Mouse (Mus musculus) left cerebral cortex, adult 2 months (tissue): ENCODE results near the gene Fgf22. TPM values are rescaled to one million over a fixed set of nuclear protein-coding genes. Genes with fewer than 3 reads are reported as not detected.

Experiments used
- DNase-seq, 2 experiments: peaks; one replicate each; pipeline ENCODE4 v3.0.0; 2021 to 2022; ENCODE audit warnings: low spot score in 2 of 2, mixed read lengths in 1 of 2; ENCODE audit errors: extremely low spot score in 1 of 2
- H3K27ac ChIP-seq: fragments of 200-600 bp; 2 replicates; pipeline ENCODE4 v1.8.1; 2022
- H3K4me3 ChIP-seq: fragments of 200-600 bp; 2 replicates; pipeline ENCODE4 v1.8.1; 2022
- CTCF ChIP-seq: fragments of 200-600 bp; IDR thresholded peaks from 2 replicates; pipeline ENCODE4 v1.8.1; 2022; ENCODE audit warnings: antibody characterized with exemption, mild to moderate bottlenecking, moderate library complexity
- intact Hi-C: fragments of 180-260 bp; cut with DNase I; formaldehyde crosslinking; loops from one replicate; pipeline ENCODE4 v1.15.1; 2025
- total RNA-seq, 2 experiments: library from RNA; stranded (reverse); gene quantifications; 2 replicates each; pipeline ENCODE4 v1.2.3; 2021

Fgf22 gene
- total RNA-seq, 2 experiments from 2014 or later: 4.5 to 4.8 TPM

DNA sequence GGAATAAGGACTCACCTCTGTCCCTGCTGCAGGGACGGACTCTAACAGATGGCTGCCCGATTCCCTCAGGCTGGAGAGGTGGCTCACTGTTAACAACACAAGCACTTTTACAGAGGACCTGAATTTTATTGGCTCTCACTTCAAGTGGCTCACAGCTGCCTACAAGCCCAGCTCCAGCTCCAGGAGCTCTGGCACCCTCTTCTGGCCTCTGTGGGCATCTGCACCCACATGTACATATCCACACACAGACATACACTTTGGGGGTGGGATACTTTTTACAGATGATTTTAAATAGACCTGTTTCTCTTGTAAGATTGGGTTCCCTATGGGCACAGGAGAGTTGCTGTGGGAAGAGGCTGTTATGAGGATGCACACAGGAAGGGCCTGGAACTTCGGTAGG is 17.4 kb downstream of the Fgf22 start:
- DNase-seq: no peak
- Histone ChIP-seq H3K27ac (no peak overlapping the region), H3K4me3 (no peak overlapping the region)
- peak; percentile 9; the same call in 1 of the 2 replicates for TF ChIP-seq CTCF
- intact Hi-C loops: no loop called here

- DNase-seq: no peak
- intact Hi-C loops: no loop called here
- Histone ChIP-seq H3K4me3 (no peak overlapping the region), H3K27ac (no peak overlapping the region)
- no peak for TF ChIP-seq CTCF
These were observed 18.3 kb downstream of the Fgf22 start for GRCm38 (mm10) chr10:79773208-79773607.

- DNase-seq: no peak
- TF ChIP-seq CTCF: peak; percentile 39
- no peak overlapping the region for H3K27ac ChIP-seq
- intact Hi-C loops: no loop called here
- H3K4me3 ChIP-seq: no peak overlapping the region
These were observed 19.8 kb downstream of the Fgf22 start for GRCm38 (mm10) chr10:79774486-79775279.

DNA sequence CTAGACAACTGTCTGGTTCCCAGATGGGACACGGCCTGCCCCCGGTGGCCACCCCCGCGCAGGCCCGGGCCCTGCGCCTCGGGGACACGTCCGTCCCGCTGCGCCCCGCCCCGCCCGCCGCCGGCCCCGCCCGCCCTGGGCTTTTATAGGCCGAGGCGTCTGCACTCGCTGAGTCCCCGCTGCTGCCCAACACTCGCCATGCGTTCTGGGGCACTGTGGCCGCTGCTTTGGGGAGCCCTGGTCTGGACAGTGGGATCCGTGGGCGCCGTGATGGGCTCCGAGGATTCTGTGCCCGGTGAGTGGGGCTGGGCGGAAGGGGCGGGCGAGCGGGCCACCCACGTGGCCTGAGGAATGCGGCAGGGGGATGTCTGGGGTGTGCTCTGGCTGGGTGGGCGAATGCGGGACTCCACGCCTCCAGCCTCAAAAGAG is 22.2 kb downstream of the Fgf22 start, which contains the start of gene Fstl3:
TSS of gene Fstl3 (plus strand) at position 170 of the 429 bp plus-strand sequence.
- intact Hi-C loops: no loop called here
- H3K27ac ChIP-seq: no peak within 1 kb of the TSS
- no peak for DNase-seq
- peak within 1 kb of the TSS; percentile 14; the same call in 1 of the 2 replicates for H3K4me3 ChIP-seq
- no peak for TF ChIP-seq CTCF

- TF ChIP-seq CTCF: no peak
- intact Hi-C loops: no loop called here
- DNase-seq: no peak
- H3K27ac ChIP-seq: no peak overlapping the region
- no peak overlapping the region for H3K4me3 ChIP-seq
These were observed 23.1 kb downstream of the Fgf22 start for GRCm38 (mm10) chr10:79778006-79778405.

- intact Hi-C loops: no loop called here
- no peak for TF ChIP-seq CTCF
- Histone ChIP-seq H3K27ac (no peak overlapping the region), H3K4me3 (no peak overlapping the region)
- DNase-seq: no peak
These were observed 24.3 kb downstream of the Fgf22 start for GRCm38 (mm10) chr10:79779193-79779592.

GRCm38 (mm10) chr10:79779784-79780663 is 25.1 kb downstream of the Fgf22 start:
- intact Hi-C loops: loop anchor here (1.0 kb wide), 1 partner anchor 13 kb away; no protein-coding TSS in a partner anchor
- H3K4me3 ChIP-seq: peak overlapping the region; percentile 60
- DNase-seq: peak; percentile 95 to 96
- H3K27ac ChIP-seq: peak overlapping the region; percentile 50; the same call in 1 of the 2 replicates
- peak; percentile 83 for TF ChIP-seq CTCF

- intact Hi-C loops: loop anchor here (1.0 kb wide), 1 partner anchor 13 kb away; no protein-coding TSS in a partner anchor
- peak overlapping the region; percentile 60 for H3K4me3 ChIP-seq
- H3K27ac ChIP-seq: 0 out of 2 replicates have a peak overlapping the region, but pooled peaks have one; percentile 50
- no peak for DNase-seq
- TF ChIP-seq CTCF: no peak
These were observed 25.8 kb downstream of the Fgf22 start for GRCm38 (mm10) chr10:79780664-79781015.

- no peak for DNase-seq
- intact Hi-C loops: no loop called here
- H3K4me3 ChIP-seq: peak overlapping the region; percentile 60
- H3K27ac ChIP-seq: no peak overlapping the region
- TF ChIP-seq CTCF: peak; percentile 27; the same call in 1 of the 2 replicates
These were observed 26.3 kb downstream of the Fgf22 start for GRCm38 (mm10) chr10:79781139-79781538.

DNA sequence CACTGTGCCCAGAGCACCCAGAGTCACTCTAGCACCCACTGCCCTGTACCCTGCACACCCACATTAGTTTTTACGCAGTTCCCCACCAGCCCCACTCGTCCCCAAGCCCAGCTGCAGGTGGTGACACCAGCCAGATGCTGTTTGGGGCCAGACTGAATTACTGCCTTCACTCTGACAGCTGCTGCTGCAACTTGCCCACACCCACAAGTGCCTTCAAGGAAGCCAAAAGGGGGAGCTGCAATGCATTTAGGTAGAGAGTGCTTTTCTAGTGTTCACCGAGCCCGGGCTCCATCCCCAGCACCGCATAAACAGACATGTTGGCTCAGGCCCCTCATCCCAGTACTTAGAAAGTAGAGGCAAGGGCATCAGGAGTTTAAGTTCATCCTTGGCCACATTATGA is 27.1 kb downstream of the Fgf22 start:
- intact Hi-C loops: no loop called here
- no peak for TF ChIP-seq CTCF

DNA sequence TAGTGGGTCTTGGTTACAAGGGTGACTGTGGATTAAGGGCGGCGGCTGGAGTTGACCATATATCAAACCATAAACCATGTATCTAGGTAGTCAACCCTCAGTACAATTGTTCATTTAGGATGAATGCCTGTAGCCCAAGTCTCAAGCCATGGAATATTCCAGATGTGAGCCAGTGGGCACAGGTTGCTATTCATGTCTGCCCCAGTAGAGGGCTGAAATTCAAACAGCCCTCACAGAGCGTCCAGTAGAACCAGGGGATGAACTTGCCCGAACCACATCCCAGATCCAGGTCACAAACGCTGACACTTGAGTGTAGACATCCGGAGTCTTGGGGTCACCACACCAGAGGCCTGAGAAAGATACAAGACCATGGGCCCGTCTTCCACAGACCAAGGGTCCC is 28.2 kb downstream of the Fgf22 start:
- no peak overlapping the region for H3K4me3 ChIP-seq
- TF ChIP-seq CTCF: peak; percentile 37
- H3K27ac ChIP-seq: no peak overlapping the region
- DNase-seq: no peak
- intact Hi-C loops: no loop called here

More for the DNA sequence above, 27.1 kb downstream of the Fgf22 start:
- no peak overlapping the region for H3K4me3 ChIP-seq
- no peak overlapping the region for H3K27ac ChIP-seq
- DNase-seq: no peak
